Mouse (Mus musculus) CH12.LX (cell line): ENCODE results near the gene Slc22a15. TPM values are rescaled to one million over a fixed set of nuclear protein-coding genes. Genes with fewer than 3 reads are reported as not detected.

Experiments
- DNase-seq: peaks from one replicate; pipeline ENCODE4 v3.0.0-alpha.2; 2013; ENCODE audit errors: extremely low read depth
- H3K27ac ChIP-seq: 2 replicates; pipeline ENCODE4 v1.5.1; 2012; ENCODE audit warnings: low read depth, mild to moderate bottlenecking, control low read depth, moderate library complexity; ENCODE audit not compliant: insufficient read depth
- H3K27me3 ChIP-seq: replicated peaks from 2 replicates; pipeline ENCODE3; 2012; ENCODE audit warnings: inconsistent platforms
- H3K36me3 ChIP-seq, 2 experiments: replicated peaks in 1 of 2; 2 replicates each; pipeline versions ENCODE3 to v1.6.1; 2012; ENCODE audit warnings: inconsistent platforms in 1 of 2, low read length in 1 of 2, mild to moderate bottlenecking in 1 of 2, mixed read lengths in 1 of 2, moderate library complexity in 1 of 2; ENCODE audit not compliant: control insufficient read depth in 1 of 2, insufficient read depth in 1 of 2
- H3K4me1 ChIP-seq, 2 experiments: 2 replicates each; pipeline ENCODE4 v1.6.1; 2012; ENCODE audit warnings: inconsistent platforms in 1 of 2, moderate library complexity in 1 of 2; ENCODE audit not compliant: insufficient read depth in 2 of 2, control insufficient read depth in 1 of 2
- H3K4me2 ChIP-seq: 2 replicates; pipeline ENCODE4 v1.6.1; 2012; ENCODE audit warnings: low read depth, mild to moderate bottlenecking, control low read depth; ENCODE audit not compliant: poor library complexity, insufficient read depth, severe bottlenecking
- H3K4me3 ChIP-seq, 3 experiments: fragments of 150-350 bp in 1 of 3; sonication (generic) in 1 of 3; replicated peaks in 1 of 3; 2 replicates each; pipeline versions ENCODE3 to v1.5.1; 2011 to 2012; ENCODE audit warnings: low read depth in 2 of 3, low read length in 2 of 3, mild to moderate bottlenecking in 2 of 3, moderate library complexity in 2 of 3, control low read depth in 1 of 3, improper control_type of control experiment in 1 of 3, inconsistent platforms in 1 of 3, mixed read lengths in 1 of 3; ENCODE audit not compliant: poor library complexity in 1 of 3
- H3K79me2 ChIP-seq: replicated peaks from 2 replicates; pipeline ENCODE4 v1.6.1; 2012; ENCODE audit warnings: mild to moderate bottlenecking, moderate library complexity; ENCODE audit not compliant: control insufficient read depth, poor library complexity, insufficient read depth, severe bottlenecking; ENCODE audit errors: extremely low read depth
- H3K9ac ChIP-seq: 2 replicates; pipeline ENCODE4 v1.6.1; 2012; ENCODE audit warnings: low read depth, mild to moderate bottlenecking, control low read depth, moderate library complexity; ENCODE audit not compliant: insufficient read depth
- H3K9me3 ChIP-seq: replicated peaks from 2 replicates; pipeline ENCODE3; 2012; ENCODE audit warnings: low read length, inconsistent platforms, mixed read lengths
- BHLHE40 ChIP-seq: IDR thresholded peaks from 2 replicates; pipeline ENCODE4 v1.6.1; 2011; ENCODE audit warnings: mild to moderate bottlenecking, low read depth, low read length, improper control_type of control experiment
- CHD2 ChIP-seq: IDR thresholded peaks from 2 replicates; pipeline ENCODE4 v1.6.1; 2011; ENCODE audit warnings: low read length, improper control_type of control experiment
- CTCF ChIP-seq, 2 experiments: IDR thresholded peaks in 1 of 2; conservative IDR thresholded peaks in 1 of 2; 2 replicates each; pipeline ENCODE4 v1.5.1; 2011 to 2012; ENCODE audit warnings: low read depth in 2 of 2, low read length in 2 of 2, improper control_type of control experiment in 1 of 2, inconsistent platforms in 1 of 2, mild to moderate bottlenecking in 1 of 2, moderate library complexity in 1 of 2
- E2F4 ChIP-seq: IDR thresholded peaks from 2 replicates; pipeline ENCODE4 v1.6.1; 2011; ENCODE audit warnings: low read depth, low read length, improper control_type of control experiment; ENCODE audit not compliant: insufficient replicate concordance
- ELF1 ChIP-seq: IDR thresholded peaks from 2 replicates; pipeline ENCODE4 v1.6.1; 2014; ENCODE audit warnings: low read depth, mild to moderate bottlenecking, inconsistent platforms, low read length, improper control_type of control experiment
- GABPA ChIP-seq: IDR thresholded peaks from 2 replicates; pipeline ENCODE4 v1.6.1; 2012; ENCODE audit warnings: low read depth, low read length, improper control_type of control experiment, inconsistent platforms; ENCODE audit not compliant: insufficient replicate concordance
- MAFK ChIP-seq: IDR thresholded peaks from 2 replicates; pipeline ENCODE4 v1.6.1; 2011; ENCODE audit warnings: low read length, improper control_type of control experiment; ENCODE audit not compliant: insufficient replicate concordance
- MAZ ChIP-seq: IDR thresholded peaks from 2 replicates; pipeline ENCODE4 v1.6.1; 2012; ENCODE audit warnings: low read depth, mild to moderate bottlenecking, inconsistent platforms, low read length, improper control_type of control experiment, moderate library complexity
- NELFE ChIP-seq: IDR thresholded peaks from 2 replicates; pipeline ENCODE4 v1.6.1; 2011; ENCODE audit warnings: low read depth, low read length, improper control_type of control experiment
- SMC3 ChIP-seq: IDR thresholded peaks from 2 replicates; pipeline ENCODE4 v1.6.1; 2011; ENCODE audit warnings: low read depth, low read length, improper control_type of control experiment
- TBP ChIP-seq: conservative IDR thresholded peaks from 2 replicates; pipeline ENCODE4 v1.6.1; 2011; ENCODE audit warnings: low read depth, low read length, improper control_type of control experiment
- UBTF ChIP-seq: IDR thresholded peaks from 2 replicates; pipeline ENCODE4 v1.6.1; 2012; ENCODE audit warnings: low read depth, mild to moderate bottlenecking, inconsistent platforms, low read length, improper control_type of control experiment, moderate library complexity
- USF1 ChIP-seq: IDR thresholded peaks from 2 replicates; pipeline ENCODE4 v1.6.1; 2014; ENCODE audit warnings: low read depth, mild to moderate bottlenecking, inconsistent platforms, low read length, improper control_type of control experiment
- ZKSCAN1 ChIP-seq: IDR thresholded peaks from 2 replicates; pipeline ENCODE4 v1.6.1; 2012; ENCODE audit warnings: low read depth, inconsistent platforms, low read length, improper control_type of control experiment, borderline replicate concordance
- dilution Hi-C: fragments of 300-500 bp; cut with MboI; formaldehyde crosslinking; loops from 2 replicates; pipeline ENCODE4 v1.14.3; 2020; ENCODE audit warnings: low sequenced_read_pairs; ENCODE audit not compliant: extremely low pct_unique_long_range_greater_than_20kb, extremely low pct_ligation_motif_present
- in situ Hi-C: fragments of 300-500 bp; cut with MboI; formaldehyde crosslinking; loops from 3 replicates; pipeline ENCODE4 v1.14.3; 2019; ENCODE audit warnings: low sequenced_read_pairs, low pct_ligation_motif_present, low pct_unique_long_range_greater_than_20kb, mixed read lengths
- polyA plus RNA-seq: library from polyadenylated mRNA; unstranded; fragments of >175 nt; gene quantifications from 2 replicates; pipeline ENCODE4 v1.2.1, GENCODE M21; 2012; ENCODE audit warnings: low read depth; ENCODE audit not compliant: insufficient read length
- total RNA-seq, 2 experiments: library from RNA; depleted of rRNA; stranded (reverse); fragments of 300-350 nt in 1 of 2; fragments of >200 nt in 1 of 2; gene quantifications; 2 replicates each; pipeline ENCODE4 v1.2.3; 2012 to 2014

Gene Slc22a15
- total and polyA plus RNA-seq, 3 experiments = 1.8 to 7.6 (median 4.5) TPM

DNA sequence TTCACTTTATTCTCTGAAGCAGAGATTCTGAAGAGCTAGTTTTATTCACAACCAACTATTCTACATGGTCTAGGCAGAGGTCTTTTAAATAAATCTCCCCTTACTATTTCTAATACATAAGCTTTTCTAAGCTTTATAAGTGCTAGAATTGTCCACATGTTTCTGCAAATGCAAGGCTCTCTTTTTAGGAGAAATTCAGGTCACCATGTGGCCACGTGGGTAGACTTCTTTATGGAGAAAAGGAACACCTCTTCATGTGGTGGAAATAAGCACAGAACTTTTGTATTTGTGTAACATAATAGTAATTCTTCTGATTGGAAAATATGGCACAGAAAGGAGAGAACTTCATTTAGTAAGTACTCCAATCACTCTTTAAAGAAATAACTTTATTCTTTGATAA lies 70.2 kb downstream of the Slc22a15 start:
- dilution Hi-C loops = no loop called here
- no peak overlapping the region for H3K9ac ChIP-seq
- H3K79me2 ChIP-seq = no peaks in the 10 kb centered on the region
- H3K27ac ChIP-seq = no peak overlapping the region
- no peak overlapping the region for H3K4me3 ChIP-seq
- no peaks in the 10 kb centered on the region; a peak in 1 of 4 replicates for H3K4me1 ChIP-seq
- no peak overlapping the region for H3K4me2 ChIP-seq
- in situ Hi-C loops = no loop called here
- no peaks in the 10 kb centered on the region for H3K9me3 ChIP-seq
- H3K36me3 ChIP-seq = peaks cover 0 to 2% of the 10 kb centered on the region in 2 experiments
- TF ChIP-seq CHD2 (no peak), TBP (no peak), SMC3 (no peak)
- TF ChIP-seq, all 38 proteins: peak for 0
- no peaks in the 10 kb centered on the region for H3K27me3 ChIP-seq
- no peak for DNase-seq

DNA sequence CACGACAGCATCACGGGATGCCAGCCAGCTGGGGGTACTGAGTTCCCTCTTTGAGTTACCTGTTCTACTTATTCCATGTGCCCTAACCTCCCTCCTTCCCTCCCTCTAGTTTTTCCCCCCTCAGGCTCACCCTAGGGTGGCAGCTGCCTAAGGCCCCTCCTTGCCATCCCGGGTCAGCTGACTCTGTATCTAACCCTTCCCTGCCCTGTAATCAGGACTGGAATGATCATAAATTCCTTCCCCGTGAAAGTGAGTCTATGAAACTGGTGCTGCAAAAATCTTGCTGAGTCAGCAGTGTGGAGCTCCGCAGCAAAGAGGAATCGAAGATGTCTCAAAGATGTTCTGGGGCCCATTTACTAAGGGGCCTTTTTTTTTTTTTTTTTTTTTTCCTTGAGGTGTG lies 72.9 kb downstream of the Slc22a15 start:
- Histone ChIP-seq H3K4me1 (peaks cover 0 to 4% of the 10 kb centered on the region in 2 experiments; a peak in 1 of 4 replicates), H3K4me2 (no peak overlapping the region), H3K27ac (no peak overlapping the region), H3K9ac (no peak overlapping the region), H3K79me2 (no peaks in the 10 kb centered on the region), H3K4me3 (no peak overlapping the region), H3K36me3 (no peaks in the 10 kb centered on the region), H3K9me3 (no peaks in the 10 kb centered on the region), H3K27me3 (no peaks in the 10 kb centered on the region)
- dilution Hi-C loops (no loop called here), in situ Hi-C loops (no loop called here)
- TF ChIP-seq UBTF (no peak), MAFK (peak; percentile 97)
- no peak for DNase-seq

DNA sequence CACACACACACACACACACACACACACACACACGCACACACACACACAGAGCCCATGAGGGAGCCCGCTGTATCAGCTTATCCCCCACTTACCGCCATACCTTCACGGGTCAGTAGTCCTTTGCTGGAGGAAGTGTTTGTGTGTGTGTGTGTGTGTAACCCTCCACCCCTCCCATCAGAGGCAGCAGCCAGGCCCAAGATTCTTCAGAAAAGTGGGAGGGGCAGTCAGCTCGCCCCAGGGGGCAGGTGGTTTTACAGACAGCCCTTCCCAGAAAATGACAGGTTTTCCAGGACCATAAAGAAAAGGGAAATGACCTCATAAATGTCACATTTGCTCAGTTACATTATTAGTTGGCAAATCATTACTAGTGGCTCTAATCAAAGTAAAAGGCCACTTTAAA lies 75.4 kb downstream of the Slc22a15 start, which contains the start of gene Mab21l3:
Gene Mab21l3, minus strand, starts transcription at position 144 of the 400 bp plus-strand sequence.
- in situ Hi-C loops (no loop called here), dilution Hi-C loops (no loop called here)
- Histone ChIP-seq H3K4me3 (no peak within 1 kb of the TSS), H3K27ac (no peak within 1 kb of the TSS), H3K9ac (no peak within 1 kb of the TSS), H3K4me1 (peaks cover 0 to 4% of the 10 kb centered on the region in 2 experiments; a peak in 1 of 4 replicates), H3K9me3 (no peaks in the 10 kb centered on the region), H3K36me3 (no peaks in the 10 kb centered on the region), H3K4me2 (no peak within 1 kb of the TSS), H3K27me3 (no peaks in the 10 kb centered on the region), H3K79me2 (no peaks in the 10 kb centered on the region)
- TF ChIP-seq USF1 (no peak), BHLHE40 (no peak), MAZ (no peak), TBP (no peak), ELF1 (no peak), ZKSCAN1 (no peak), E2F4 (no peak), NELFE (no peak), GABPA (no peak), CTCF (conservative IDR thresholded peaks at IDR 0.05 in 1 of 2, IDR thresholded peaks at IDR 0.05 in 1 of 2; ENCODE audit: low read depth in 2 of 2, low read length in 2 of 2) (no peak)
- no peak for DNase-seq
